Mouse (Mus musculus) ZHBTc4 (cell line): ENCODE measurements around the gene Vmn1r142.
"Not testable (repeated sequence)": the region's sequence is repeated elsewhere in the genome, so short reads cannot be mapped to it uniquely, and the experiment has no call there.

ENCODE experiments used
- DNase-seq: peaks from one replicate; pipeline ENCODE4 v3.0.0-alpha.2; 2011; ENCODE audit warnings: low read depth, low spot score

Gene Vmn1r142

GRCm38 (mm10) chr7:22163935-22164334 is at the start of gene Vmn1r142:
TSS of gene Vmn1r142 (minus strand) at chr7:22164035.
- DNase-seq, result not testable (repeated sequence)

- not testable (repeated sequence) for DNase-seq
These were observed 37.3 kb upstream of the Vmn1r142 start, which contains the start of gene Gm8653 for GRCm38 (mm10) chr7:22201164-22201563. TSS of gene Gm8653 (minus strand) at chr7:22201264.

GRCm38 (mm10) chr7:22189077-22189476 is 25.2 kb upstream of the Vmn1r142 start, which contains the start of gene Vmn1r143:
TSS of gene Vmn1r143 (plus strand) at chr7:22189377.
- DNase-seq, result not testable (repeated sequence)

- DNase-seq, result not testable (repeated sequence)
These were observed 29.2 kb downstream of the Vmn1r142 start, which contains the start of gene Gm10666 for GRCm38 (mm10) chr7:22134641-22135040. TSS of gene Gm10666 (minus strand) at chr7:22134741.

- DNase-seq, result not testable (repeated sequence)
These were observed 45.7 kb downstream of the Vmn1r142 start, which contains the start of gene Gm16451 for GRCm38 (mm10) chr7:22118145-22118544. TSS of gene Gm16451 (minus strand) at chr7:22118245.
